In genomic region chr3:89633531-89633930, GRCm38 (mm10) we compare ENCODE assay signal across 19 mouse cellular contexts.
"Had no signal": no experiment of that assay in that cellular context is flagged by ENCODE, and none has a peak within 500 bp of the region (broad histone marks: within the 10 kb centered on the region; RNA-seq: fewer than 3 reads in every experiment).

No protein-coding gene starts in this region.

- H3K36me3 ChIP-seq: limb, embryonic 10.5 days; limb, embryonic 13.5 days; liver, embryonic 12.5 days; liver, embryonic 15.5 days; lung, embryonic 15.5 days; midbrain, embryonic 10.5 days; neural tube, embryonic 13.5 days had no signal

- ATAC-seq: liver, embryonic 12.5 days had no signal

- H3K27ac ChIP-seq: kidney, postnatal 0 days; layer of hippocampus, adult 2 months; limb, embryonic 10.5 days; limb, embryonic 13.5 days; liver, embryonic 12.5 days; liver, embryonic 15.5 days; lung, embryonic 15.5 days; midbrain, embryonic 10.5 days; neural tube, embryonic 13.5 days had no signal

- DNase-seq: kidney, adult 2 months; kidney, postnatal 25 days; liver; lung, postnatal 10 days; midbrain, embryonic 14.5 days; retina, postnatal 1 day; right cerebral cortex, postnatal 25 days; thymus, postnatal 36 days had no signal

- H3K9me3 ChIP-seq: limb, embryonic 10.5 days; limb, embryonic 13.5 days; liver, embryonic 12.5 days; liver, embryonic 15.5 days; lung, embryonic 15.5 days; midbrain, embryonic 10.5 days; neural tube, embryonic 13.5 days had no signal

- H3K4me3 ChIP-seq: layer of hippocampus, adult 2 months; limb, embryonic 10.5 days; limb, embryonic 13.5 days; liver, embryonic 12.5 days; liver, embryonic 15.5 days; lung, embryonic 15.5 days; megakaryocyte, embryonic 14.5 days; midbrain, embryonic 10.5 days; myocyte; neural tube, embryonic 13.5 days had no signal

- H3K4me1 ChIP-seq: limb, embryonic 10.5 days; liver, embryonic 12.5 days; liver, embryonic 15.5 days; megakaryocyte, embryonic 14.5 days had no signal

- H3K4me2 ChIP-seq: limb, embryonic 13.5 days; liver, embryonic 12.5 days; liver, embryonic 15.5 days; lung, embryonic 15.5 days; neural tube, embryonic 13.5 days had no signal

- H3K9ac ChIP-seq: limb, embryonic 13.5 days; liver, embryonic 12.5 days; liver, embryonic 15.5 days; lung, embryonic 15.5 days; neural tube, embryonic 13.5 days had no signal

- H3K27me3 ChIP-seq: limb, embryonic 13.5 days; liver, embryonic 15.5 days; lung, embryonic 15.5 days had no signal
